Mouse (Mus musculus): ENCODE results near the gene Vps52. TPM values are rescaled to one million over a fixed set of nuclear protein-coding genes. Genes with fewer than 3 reads are reported as not detected.
"Not testable (repeated sequence)": the region's sequence is repeated elsewhere in the genome, so short reads cannot be mapped to it uniquely, and the experiment has no call there.

The Vps52 gene
- polyA plus RNA-seq, 2 experiments from 2014 or later: 27.4 to 47.4 TPM

DNA sequence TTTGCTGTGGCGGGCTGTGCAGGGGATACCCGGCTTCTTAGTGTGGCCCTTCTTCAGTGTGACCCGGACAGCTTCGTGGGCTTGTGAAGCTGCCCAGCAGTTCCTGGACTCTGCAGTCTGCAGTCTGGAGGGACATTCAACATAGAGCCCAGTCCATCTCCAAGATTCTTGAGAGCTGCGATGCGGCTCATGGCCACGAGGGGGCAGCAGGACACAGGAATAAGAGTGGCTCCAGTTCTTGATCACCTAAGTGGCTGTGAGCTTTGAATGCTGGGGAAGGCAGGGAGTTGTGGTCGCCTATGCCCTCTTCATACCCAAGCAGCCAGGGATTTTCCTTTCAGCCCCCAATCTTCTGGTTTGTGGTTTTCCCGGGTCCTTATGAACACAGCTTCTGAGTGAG lies 12.9 kb downstream of the Vps52 start:
- ATAC-seq: peak; percentile 85

DNA sequence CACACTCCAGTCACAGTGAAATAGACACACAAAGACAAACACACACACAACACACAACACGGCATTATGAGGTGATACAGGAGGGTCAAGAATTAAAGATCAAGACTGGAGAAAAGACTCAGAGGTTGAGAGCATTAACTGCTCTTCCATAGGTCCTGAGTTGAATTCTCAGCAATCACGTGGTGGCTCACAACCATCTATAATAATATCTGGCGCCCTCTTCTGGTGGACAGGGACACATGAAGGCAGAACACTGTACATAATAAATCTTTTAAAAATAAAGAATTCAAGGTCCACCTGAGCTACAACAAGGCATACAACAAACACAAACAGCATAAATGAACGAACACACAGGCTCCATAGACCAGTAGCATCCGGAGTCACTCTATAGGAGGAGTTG lies 13.3 kb downstream of the Vps52 start:
- ATAC-seq: peak; percentile 72

DNA sequence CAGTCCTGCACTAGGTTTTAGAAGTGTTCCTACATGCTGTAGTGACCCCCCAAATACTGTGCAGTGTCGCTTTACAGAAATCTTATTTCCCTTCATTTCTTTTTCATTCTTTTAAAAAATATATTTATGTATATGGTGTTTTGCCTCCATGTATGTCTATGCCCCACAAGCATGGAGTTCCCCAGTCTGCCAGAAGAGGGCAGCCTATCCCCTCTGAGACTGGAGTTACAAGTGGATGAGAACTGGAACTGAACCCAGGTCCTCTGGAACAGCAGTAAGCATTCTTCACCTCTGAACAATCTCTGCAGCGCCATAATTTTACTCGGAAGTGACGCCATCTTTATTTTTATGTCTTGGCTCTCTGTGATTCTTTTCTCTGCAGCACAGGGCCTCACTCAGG lies 13.8 kb downstream of the Vps52 start:
- ATAC-seq: no peak

DNA sequence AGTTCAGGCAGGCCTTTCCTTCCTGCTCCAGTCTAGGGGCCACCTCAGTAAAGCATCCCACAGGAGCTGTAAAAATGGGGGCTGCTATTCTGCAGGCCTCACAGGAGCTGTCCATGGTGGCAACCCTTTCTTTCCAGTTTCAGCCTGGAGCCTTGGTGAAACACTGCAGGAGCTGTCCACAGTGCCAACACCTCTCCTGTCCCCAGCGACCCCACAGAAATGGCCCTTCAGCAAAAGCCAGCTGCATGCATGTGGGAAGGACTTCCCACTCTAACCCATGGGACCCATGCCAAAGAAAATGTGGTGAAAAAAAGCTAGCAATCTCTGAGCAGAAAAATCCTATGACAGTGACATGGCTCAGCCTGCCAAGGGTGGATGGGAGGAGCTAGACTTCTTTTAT lies 17.1 kb downstream of the Vps52 start:
- no peak for ATAC-seq

DNA sequence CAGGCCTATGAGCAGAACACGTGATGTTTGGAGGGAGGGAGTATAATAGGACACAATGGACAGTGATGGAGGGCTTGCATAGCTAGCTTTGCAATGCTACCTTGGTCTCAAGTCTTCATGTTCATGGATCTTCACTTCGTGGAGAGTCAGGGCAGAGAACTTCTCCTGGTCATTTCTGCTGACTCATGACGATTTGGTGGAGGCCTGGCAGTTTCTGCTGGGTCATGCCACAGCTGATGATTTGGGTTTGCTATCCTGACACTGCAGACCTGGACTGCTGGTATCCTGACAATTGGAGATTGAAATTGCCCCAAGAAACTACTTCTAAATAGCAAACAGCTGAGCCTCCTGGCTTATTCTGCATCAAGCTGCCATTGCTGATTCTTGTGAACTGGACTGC lies 18.0 kb downstream of the Vps52 start:
- ATAC-seq: no peak

DNA sequence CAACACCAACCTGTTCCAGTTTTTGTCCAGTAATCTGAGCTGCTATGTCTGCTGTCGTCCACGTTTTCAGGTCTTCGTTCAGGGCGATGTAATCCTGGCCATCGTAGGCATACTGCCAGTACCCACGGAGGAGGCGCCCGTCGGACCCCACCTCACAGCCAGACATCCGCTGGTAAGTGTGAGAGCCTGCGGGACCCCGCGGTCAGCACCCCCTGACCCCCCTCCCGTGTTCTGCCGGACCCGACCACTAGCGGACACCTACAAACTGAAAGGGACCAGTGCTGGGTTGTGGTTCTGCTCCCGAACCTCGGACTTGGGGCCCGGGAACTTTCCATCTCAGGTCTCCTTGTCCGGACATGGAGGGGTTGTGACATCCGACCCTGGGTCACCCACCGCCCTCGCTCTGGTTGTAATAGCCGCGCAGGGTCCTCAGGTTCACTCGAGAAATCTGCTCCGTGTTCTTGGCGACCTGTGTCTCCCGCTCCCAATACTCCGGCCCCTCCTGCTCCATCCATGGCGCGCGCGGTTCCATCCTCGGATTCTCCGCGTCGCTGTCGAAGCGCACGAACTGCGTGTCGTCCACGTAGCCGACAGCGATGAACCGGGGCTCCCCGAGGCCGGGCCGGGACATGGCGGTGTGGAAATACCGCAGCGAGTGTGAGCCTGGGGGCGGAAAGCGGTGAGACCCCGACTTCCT lies 22.4 kb downstream of the Vps52 start:
- ATAC-seq: no peak

DNA sequence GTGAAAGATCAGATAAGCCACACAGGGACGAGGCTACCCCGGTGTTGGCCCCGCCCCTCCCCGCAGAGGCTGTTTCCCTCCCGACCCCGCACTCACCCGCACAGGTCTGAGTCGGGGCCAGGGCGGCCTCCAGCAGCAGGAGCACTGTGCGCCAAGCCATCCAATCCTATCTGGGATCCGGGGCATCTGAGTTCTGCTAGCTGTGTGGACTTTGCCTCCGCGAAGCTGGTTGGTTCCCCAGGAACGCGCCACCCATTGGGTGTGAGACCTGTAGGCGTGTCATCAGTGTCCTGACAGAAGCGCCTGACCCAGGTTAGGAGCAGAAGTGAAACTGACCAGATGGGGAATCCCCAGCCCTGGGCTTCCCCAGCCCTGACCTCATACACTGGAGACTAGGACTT lies 23.0 kb downstream of the Vps52 start:
- peak; percentile 74 for ATAC-seq

DNA sequence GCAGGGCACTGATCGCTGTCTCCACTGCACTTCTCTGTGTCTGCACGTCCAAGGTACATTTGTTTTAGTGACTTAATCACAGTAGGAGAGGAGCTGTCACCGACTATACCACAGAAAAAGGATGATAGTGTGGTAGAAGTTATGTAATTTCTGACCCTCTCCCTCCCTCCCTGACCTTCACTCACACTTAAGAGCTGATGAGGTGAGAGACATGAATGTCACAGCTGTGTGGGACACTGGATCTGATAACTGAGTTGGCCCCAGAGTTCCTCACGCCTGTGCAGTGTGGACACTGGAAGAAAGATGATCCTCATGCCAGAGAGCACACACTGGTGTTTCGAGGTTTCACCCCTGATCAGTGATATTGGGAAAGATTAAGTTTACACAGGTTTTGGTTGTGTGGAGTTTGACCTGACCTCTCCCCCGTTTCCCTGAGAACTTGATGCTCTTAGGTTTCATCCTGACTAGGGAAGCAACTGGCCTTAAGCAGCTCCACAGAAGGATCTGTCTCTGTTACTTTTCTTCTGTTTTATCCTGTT lies 24.0 kb downstream of the Vps52 start:
- no peak for ATAC-seq

DNA sequence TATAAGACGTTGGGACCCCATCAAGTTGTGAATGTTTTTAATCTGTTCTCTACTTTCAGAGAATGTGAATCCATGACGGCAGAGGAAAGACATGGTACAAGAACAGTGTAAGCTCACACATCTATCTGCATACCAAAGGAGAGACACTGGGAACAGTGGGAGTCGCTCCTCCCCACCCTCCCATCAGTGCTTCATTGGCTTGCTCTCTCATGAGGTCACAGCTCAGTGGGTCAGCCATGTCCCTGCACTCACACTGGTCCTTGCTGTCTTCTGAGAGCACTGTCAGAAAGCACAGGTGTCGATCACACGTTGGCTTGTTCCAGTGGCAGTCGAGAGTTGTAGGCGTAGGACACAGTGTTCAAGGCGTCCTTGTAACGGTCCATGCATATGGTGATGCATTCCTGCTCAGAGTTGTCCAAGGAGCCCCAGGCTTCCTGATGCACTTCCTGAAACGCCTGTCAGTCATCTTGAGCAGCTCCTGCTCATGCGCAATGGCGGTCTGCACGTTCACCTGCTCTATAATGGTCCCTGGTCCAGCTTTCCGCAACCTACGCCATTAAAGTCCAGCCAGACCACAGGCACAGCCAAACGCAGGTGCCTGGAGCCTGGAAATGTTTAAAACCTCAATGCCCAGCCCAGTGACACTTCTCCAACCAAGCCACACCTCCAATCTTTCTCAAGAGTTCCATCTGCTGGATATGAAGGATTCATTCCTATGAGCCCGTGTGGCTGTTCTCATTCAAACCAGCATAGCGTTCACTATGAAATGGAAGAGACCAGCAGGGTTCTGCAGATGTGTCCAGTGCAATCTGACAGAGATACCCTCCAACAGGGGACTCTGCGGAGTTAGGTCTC lies 24.8 kb downstream of the Vps52 start:
- no peak for ATAC-seq

DNA sequence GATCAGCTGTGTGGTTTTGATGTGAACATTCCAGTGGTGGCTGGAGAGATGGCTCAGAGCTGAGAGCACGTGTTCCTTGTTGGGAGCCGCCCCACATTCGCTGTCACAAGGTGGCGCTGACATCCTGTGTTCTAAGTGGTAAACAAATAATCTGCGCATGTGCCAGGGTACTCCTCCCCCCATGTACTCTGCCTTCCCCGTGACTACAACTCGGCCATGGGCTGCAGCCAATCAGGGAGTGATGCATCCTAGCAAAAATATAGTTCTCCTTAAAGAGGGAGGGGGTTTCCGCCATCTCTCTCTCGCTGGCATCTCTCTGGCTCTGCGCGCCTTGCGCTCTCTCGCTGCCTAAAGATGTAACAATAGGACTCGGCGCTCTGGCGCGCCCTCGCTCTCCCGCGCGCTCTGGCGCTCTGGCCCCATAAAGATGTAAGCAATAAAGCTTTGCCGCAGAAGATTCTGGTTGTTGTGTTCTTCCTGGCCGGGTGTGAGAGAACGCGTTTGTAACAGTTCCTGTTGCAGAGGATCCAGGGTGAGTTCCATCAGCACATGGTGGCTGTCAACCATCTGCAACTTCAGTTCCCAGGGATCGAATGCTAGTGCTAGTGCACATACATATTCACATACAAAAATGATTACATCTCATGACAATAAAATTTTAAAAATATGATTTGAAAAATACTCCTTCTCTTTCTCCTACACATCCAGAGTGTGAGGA lies 25.7 kb downstream of the Vps52 start:
- peak; percentile 77 for ATAC-seq

DNA sequence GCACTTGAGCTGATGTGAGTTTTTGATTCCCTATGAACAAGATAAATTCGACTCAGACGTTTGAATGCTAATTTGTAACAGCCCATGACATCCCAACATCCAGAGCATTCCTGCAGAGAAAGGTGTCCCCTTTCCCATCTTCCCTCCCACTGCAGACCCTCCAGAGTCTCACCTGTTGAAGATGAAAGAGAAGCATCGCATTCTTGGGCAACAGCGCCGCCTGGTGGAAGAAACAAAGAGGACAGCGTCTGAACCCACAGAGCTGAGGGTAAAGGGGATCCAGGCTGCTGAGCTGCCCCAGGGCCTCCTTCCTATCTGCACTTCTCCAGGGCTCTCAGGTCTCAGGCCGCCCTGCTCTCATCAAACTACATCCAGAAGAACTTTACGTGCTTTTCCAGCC lies 26.5 kb downstream of the Vps52 start:
- not testable (repeated sequence) for ATAC-seq

DNA sequence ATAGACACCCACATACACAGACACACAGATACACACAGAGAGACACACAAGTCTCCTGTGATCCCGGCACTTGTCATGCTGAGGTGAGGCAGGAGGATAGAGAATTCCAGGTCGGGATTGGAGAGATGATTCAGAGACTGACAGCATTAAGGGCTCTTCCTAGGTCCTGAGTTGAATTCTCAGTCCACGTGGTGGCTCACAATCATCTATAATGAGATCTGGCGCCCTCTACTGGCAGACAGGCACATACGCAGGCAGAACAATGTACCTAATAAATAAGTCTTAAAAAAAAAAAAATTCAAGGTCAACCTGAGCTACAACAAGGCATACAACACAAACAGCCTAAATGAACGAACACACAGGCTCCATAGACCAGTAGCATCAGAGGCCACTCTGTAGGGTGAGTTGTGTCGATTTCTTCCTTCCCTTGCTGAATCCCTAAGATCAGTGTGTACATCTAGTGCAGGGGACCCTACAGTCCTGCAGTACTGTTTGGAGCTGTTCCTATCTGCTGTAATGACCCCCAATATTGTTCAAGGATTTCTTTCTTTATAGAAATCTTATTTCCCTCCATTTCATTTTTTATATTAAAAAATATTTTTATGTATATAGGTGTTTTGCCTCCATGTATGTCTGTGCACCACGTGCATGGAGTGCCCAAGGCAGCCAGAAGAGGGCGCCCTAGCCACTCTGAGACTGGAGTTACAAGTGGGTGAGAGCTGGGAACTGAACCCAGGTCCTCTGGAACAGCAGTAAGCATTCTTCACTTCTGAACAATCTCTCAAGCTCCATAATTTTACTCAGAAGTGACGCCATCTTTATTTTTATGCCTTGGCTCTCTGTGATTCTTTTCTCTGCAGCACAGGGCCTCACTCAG lies 36.4 kb downstream of the Vps52 start:
- ATAC-seq: peak; percentile 61

DNA sequence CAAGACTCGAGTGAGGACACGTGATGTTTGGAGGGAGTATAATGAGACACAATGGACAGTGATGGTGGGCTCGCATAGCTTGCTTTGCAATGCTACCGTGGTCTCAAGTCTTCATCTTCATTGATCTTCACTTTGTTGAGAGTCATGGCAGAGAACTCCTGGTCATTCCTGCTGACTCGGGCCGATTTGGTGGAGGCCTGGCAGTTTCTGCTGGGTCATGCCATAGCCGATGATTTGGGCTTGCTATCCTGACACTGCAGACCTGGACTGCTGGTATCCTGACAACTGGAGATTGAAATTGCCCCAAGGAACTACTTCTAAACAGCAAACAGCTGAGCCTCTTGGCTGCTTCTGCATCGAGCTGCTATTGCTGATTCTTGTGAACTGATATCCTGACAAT lies 39.3 kb downstream of the Vps52 start:
- no peak for ATAC-seq

DNA sequence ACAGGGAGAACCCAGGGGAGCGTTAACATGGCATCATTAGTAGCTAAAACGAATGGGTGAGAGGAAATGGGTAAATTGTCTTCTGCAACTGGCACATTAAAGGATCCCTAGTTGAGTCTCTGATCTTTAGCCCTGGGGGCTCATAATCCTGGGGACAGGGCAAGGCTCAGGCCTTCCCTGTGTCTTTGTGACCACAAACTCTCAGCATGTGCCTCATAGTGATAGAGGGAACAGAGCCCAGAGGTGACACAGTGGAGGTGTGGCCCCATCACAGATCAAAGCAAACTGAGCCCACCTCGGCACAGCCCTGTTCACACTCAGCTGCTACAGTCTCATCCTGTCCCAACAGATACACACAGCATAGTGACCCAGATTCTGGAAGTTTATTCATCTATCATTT lies 40.0 kb downstream of the Vps52 start:
- no peak for ATAC-seq

DNA sequence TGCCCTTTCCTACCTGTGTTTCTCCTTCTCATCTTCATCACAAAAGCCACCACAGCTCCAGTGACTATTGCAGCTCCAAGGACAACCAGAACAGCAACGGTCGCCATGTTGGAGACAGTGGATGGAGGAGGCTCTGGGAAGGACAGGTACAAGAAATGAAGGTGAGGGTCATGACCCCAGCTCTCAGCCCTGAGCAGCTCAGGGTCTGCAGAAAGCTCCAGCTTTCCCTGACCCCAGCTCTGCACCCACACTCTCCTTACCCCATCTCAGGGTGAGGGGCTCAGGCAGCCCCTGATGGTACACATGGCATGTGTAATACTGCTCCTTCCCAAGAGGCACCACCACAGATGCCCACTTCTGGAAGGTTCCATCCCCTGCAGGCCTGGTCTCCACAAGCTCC lies 41.4 kb downstream of the Vps52 start:
- ATAC-seq: not testable (repeated sequence)

DNA sequence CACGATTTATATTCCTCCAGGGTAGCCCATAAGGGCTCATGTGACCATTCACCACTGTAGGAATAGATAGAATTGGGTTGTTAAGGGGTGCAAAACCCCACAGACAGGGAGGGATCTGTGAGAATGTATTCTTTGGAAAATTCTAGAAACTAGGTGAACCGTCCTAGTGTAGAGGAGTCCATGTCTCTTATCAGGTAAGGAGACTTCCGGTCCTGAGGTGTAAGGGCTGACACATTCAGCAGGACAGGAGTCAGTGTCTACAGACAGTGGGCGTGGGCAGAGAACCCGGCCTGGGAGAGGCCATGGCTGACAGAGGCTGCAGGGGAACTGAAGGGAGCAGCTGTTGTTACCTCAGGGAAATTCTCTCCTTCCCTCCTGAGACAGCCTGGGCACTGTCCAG lies 43.1 kb downstream of the Vps52 start:
- ATAC-seq: peak; percentile 7

DNA sequence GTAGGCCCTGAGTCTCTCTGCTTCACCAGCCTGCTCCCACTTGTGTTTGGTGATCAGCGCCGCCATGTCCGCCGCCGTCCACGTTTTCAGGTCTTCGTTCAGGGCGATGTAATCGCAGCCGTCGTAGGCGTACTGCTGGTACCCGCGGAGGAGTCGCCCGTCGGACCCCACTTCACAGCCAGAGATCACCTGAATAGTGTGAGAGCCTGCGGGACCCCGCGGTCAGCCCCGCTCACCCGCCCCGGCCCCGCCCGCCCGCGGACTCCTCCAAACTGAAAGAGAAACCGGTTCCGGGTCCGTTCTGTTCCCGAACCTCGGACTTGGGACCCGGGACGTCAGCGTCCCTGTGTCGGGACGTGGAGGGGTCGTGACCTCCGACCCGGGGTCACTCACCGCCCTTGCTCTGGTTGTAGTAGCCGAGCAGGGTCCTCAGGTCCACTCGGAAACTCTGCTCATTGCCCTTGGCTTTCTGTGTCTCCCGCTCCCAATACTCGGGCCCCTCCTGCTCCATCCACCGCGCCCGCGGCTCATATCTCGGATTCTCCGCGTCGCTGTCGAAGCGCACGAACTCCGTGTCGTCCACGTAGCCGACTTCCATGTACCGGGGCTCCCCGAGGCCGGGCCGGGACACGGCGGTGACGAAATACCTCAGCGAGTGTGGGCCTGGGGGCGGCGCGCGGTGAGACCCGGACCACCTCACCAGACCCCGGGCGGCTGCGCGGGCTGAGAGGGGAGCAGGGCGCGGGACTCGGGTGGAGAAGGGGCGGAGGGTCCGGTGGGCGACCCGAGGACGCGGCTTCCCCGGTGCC lies 43.9 kb downstream of the Vps52 start:
- peak; percentile 2 for ATAC-seq

DNA sequence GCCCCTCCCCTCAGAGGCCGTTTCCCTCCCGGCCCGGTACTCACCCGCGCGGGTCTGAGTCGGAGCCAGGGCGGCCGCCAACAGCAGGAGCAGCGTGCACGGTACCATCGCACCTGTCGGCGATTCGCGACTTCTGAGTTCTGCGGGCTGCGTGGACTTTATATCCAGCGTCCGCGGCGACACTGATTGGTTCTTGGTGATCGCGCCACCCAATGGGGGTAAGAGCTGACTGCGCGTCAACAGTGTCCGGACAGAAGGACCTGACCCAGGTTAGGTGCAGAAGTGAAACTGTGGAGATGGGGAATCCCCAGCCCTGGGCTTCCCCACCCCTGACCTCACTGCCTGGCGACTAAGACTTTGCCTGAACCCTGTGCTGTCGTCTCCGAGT lies 44.5 kb downstream of the Vps52 start, which contains the start of gene H2-K1:
Gene H2-K1 (minus strand): TSS at position 198 of the 388 bp plus-strand sequence.
- peak; percentile 91 for ATAC-seq

DNA sequence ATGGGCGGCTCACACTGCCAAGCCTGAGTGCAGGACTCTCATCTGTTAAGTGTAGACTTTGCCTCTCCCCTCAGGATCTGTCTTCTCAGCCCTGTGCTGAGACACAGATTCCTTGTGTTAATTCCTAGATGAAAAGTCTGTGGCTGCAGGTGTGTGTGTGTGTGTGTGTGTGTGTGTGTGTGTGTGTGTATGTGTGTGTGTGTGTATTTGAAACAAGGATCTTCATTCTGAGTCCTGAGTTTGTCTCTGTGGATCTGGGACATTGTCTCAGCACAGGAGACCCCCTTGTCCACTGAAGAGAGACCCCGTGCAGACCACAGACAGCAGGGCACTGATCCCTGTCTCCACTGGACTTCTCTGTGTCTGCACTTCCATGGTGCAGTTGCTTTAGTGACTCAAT lies 45.2 kb downstream of the Vps52 start:
- ATAC-seq: not testable (repeated sequence)

DNA sequence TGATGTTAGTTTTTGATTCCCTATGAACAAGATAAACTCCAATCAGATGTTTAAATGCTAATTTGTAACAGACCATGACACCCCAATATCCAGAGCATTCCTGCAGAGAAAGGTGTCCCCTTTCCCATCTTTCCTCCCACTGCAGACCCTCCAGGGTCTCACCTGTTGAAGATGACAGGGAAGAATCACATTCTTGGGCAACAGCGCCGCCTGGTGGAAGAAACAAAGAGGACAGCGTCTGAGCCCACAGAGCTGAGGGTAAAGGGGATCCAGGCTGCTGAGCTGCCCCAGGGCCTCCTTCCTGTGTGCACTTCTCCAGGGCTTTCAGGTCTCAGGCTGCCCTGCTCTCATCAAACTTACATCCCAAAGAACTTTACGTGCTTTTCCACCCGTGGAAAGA lies 47.8 kb downstream of the Vps52 start:
- ATAC-seq: no peak

DNA sequence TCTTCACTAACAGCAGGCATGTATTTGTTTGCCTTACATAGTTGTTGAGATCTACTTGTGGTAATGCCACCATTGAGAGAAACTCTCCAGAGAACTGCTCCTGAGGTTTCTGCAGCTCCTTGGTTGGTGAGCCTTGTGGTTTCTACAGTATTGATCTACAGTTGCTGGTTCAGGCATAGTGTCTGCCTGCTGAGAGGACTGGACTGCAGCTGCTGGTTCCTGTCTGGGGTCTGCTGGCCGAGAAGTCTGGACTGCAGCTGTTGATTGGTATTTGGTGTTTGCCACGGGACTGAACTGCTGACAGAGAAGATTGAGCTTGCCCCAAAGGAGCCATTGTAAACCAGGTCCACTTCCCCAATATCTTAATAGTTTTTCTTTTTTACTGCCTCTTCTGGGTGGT lies 51.0 kb downstream of the Vps52 start:
- ATAC-seq: no peak
